Mouse (Mus musculus) forebrain, embryonic 16.5 days (tissue): ENCODE results near the gene Gm21969. TPM values are rescaled to one million over a fixed set of nuclear protein-coding genes. Genes with fewer than 3 reads are reported as not detected.

Experiments
- ATAC-seq: fragments of 200-750 bp; cut with Nextera tagmentation; 2 replicates; pipeline ENCODE4 v1.8.0; 2017; ENCODE audit warnings: mild to moderate bottlenecking, moderate library complexity
- H3K27ac ChIP-seq: fragments of 300-500 bp; sonication (generic); 2 replicates; pipeline ENCODE4 v1.5.1; 2014; ENCODE audit warnings: low read length, control low read depth
- H3K27me3 ChIP-seq: fragments of 300-500 bp; sonication (generic); replicated peaks from 2 replicates; pipeline ENCODE4 v1.6.1; 2014; ENCODE audit warnings: low read length; ENCODE audit not compliant: control insufficient read depth, insufficient read depth
- H3K36me3 ChIP-seq: fragments of 300-500 bp; sonication (generic); 2 replicates; pipeline ENCODE4 v1.6.1; 2014; ENCODE audit not compliant: control insufficient read depth, insufficient read depth
- H3K4me1 ChIP-seq: fragments of 300-500 bp; sonication (generic); replicated peaks from 2 replicates; pipeline ENCODE4 v1.6.1; 2014; ENCODE audit warnings: low read length; ENCODE audit not compliant: control insufficient read depth, insufficient read depth
- H3K4me2 ChIP-seq: fragments of 300-500 bp; sonication (generic); 2 replicates; pipeline ENCODE4 v1.6.1; 2014; ENCODE audit warnings: mild to moderate bottlenecking, low read length, control low read depth
- H3K4me3 ChIP-seq: fragments of 300-500 bp; sonication (generic); replicated peaks from 2 replicates; pipeline ENCODE4 v1.5.1; 2014; ENCODE audit warnings: mild to moderate bottlenecking, low read length, control low read depth
- H3K9ac ChIP-seq: fragments of 300-500 bp; sonication (generic); replicated peaks from 2 replicates; pipeline ENCODE4 v1.6.1; 2014; ENCODE audit warnings: low read depth, low read length, control low read depth
- H3K9me3 ChIP-seq: fragments of 300-500 bp; sonication (generic); 2 replicates; pipeline ENCODE4 v1.6.1; 2016; ENCODE audit warnings: low read length; ENCODE audit not compliant: control insufficient read depth
- WGBS: fragments of 180-500 bp; shearing (Covaris S2); extraction: QIAGEN DNeasy Blood & Tissue Kit; methylation state at CpG from one replicate; pipeline ENCODE4 v1.1.7; 2014; 5-methylcytosine and 5-hydroxymethylcytosine counted together
- polyA plus RNA-seq: library from polyadenylated mRNA; unstranded; fragments of >200 nt; fragmentation: Nextera tagmentation; extraction: Ambion mirVana; gene quantifications from 2 replicates; pipeline ENCODE4 v1.2.1, GENCODE M21; 2015

Gene Gm21969
- polyA plus RNA-seq: not detected in 2 replicates

DNA sequence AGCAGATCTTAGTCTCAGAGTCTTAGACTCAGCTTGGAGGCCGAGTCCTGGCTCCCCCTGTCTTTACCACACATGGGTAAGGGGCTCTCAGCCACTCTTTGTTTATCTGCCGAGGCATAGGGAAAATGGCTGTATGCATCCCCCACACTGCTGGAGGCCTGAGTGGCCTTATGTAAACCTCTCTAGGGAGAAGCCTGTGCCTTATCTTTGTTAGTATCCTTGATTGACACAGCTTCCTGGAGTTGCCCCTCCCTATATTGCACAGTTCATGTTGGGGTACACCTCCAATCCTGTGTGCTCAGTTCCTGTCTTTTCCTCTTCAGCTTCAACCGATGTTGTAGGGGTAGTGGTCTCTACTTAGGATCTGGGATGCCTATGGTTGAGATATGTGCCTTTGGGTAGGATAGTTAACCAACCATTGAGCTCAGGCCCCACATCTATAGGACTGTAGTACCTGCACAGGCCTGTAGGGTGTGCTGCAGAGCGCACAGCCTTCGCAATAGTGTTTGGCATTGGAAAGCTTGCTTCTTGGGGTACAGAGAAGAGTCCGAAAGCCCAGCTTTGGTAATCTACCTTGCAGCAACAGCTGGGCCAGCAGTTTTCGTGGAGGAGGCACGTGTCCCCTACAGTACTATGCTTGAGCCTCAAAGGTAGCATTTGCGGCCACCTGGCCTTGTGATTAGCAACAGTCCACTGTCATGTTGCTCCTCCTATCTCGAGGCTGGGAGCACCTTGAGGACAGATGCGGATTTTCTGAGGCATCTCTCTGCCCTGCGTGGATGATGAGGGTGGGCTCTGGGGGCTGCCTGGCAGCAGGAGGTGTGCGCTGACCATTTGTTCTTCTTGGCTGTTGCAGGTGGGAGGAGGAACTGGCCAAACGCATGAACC lies at the start of gene Gm21969:
Gm21969 (plus strand) TSS at position 830 of the 888 bp plus-strand sequence.
- no peaks in the 10 kb centered on the region for H3K9me3 ChIP-seq
- peaks cover 15% of the 10 kb centered on the region for H3K4me1 ChIP-seq
- no peak within 1 kb of the TSS for H3K4me3 ChIP-seq
- no peak within 1 kb of the TSS for H3K4me2 ChIP-seq
- H3K27me3 ChIP-seq: no peaks in the 10 kb centered on the region
- no peaks in the 10 kb centered on the region for H3K36me3 ChIP-seq
- H3K9ac ChIP-seq: 0 out of 2 replicates have a peak within 1 kb of the TSS, but pooled peaks have one; percentile 10
- no peak within 1 kb of the TSS for H3K27ac ChIP-seq
- no peak for ATAC-seq
- 51% methylated on average over 14 of the region's 14 CpGs for WGBS

DNA sequence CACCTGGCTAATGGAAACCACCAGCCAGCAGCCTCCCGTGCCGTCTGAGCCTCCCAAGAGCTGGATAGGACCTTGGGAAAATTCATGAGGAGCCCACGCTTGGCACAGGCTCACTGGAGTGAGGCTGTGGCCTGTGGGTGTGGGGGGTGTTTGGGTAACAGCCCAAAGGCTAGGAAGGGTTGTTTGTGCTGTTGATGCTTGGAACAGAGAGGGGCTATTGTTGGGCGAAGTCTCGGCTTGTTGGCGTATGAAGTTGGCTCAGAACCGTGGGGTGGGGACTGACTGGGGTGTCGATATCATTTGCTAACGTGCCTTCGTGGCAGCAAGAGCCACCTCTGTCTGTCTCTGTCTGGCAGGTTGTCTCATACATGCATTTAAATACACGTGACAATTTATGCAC lies 47.8 kb upstream of the Gm21969 start:
- WGBS: 75% methylated on average over 11 of the region's 11 CpGs
- H3K27me3 ChIP-seq: no peaks in the 10 kb centered on the region
- H3K27ac ChIP-seq: no peak overlapping the region
- ATAC-seq: no peak
- no peaks in the 10 kb centered on the region for H3K9me3 ChIP-seq
- no peaks in the 10 kb centered on the region for H3K36me3 ChIP-seq
- no peak overlapping the region for H3K9ac ChIP-seq
- H3K4me3 ChIP-seq: no peak overlapping the region
- H3K4me1 ChIP-seq: no peaks in the 10 kb centered on the region
- no peak overlapping the region for H3K4me2 ChIP-seq

DNA sequence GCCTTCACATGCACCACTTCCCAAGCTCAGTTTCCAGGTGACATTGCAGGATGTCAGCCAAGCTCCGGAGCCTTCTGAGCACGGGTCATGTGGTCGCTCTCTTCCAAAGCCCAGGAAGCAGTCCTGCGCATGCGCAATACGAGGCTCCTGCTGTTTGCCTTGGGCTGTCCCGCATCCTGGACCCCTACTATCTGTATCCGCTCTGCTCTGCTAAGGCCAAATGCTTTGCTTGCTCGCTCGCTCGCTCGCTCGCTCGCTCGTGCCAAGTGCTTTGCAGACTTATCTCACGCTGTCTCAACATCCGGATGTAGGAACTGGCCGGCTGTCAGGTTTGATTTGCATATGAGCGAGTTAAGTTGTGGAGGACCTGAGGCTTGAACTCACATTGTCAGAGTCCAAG lies 47.0 kb upstream of the Gm21969 start:
- H3K4me3 ChIP-seq: no peak overlapping the region
- H3K9ac ChIP-seq: no peak overlapping the region
- no peaks in the 10 kb centered on the region for H3K36me3 ChIP-seq
- H3K9me3 ChIP-seq: no peaks in the 10 kb centered on the region
- no peak for ATAC-seq
- no peak overlapping the region for H3K4me2 ChIP-seq
- H3K4me1 ChIP-seq: no peaks in the 10 kb centered on the region
- H3K27me3 ChIP-seq: no peaks in the 10 kb centered on the region
- 76% methylated on average over 19 of the region's 19 CpGs for WGBS
- H3K27ac ChIP-seq: no peak overlapping the region

DNA sequence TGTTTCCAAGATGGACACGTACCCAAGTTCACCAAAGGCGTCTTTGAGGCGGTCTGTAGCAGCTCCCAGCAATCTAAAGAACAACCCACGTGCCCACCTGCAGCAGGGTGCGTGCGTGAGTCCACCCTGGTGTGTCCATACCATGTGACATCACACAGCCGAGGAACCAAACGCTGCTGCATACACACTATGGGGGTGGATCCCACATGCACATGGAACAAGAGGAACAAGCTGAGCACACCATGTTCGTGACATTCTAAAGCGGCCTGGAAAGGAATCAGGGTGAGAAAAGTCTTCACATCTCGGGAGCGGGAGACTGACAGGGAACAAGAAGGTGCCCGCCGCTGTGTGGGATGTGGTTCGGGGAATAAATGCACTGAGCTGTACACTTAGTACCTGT lies 34.6 kb upstream of the Gm21969 start:
- 0 out of 2 replicates have a peak, but pooled peaks cover 2% of the 10 kb centered on the region for H3K27me3 ChIP-seq
- no peaks in the 10 kb centered on the region for H3K4me1 ChIP-seq
- no peak overlapping the region for H3K9ac ChIP-seq
- ATAC-seq: no peak
- no peak overlapping the region for H3K4me2 ChIP-seq
- H3K9me3 ChIP-seq: no peaks in the 10 kb centered on the region
- no peaks in the 10 kb centered on the region for H3K36me3 ChIP-seq
- no peak overlapping the region for H3K27ac ChIP-seq
- 86% methylated on average over 15 of the region's 15 CpGs for WGBS
- H3K4me3 ChIP-seq: no peak overlapping the region

DNA sequence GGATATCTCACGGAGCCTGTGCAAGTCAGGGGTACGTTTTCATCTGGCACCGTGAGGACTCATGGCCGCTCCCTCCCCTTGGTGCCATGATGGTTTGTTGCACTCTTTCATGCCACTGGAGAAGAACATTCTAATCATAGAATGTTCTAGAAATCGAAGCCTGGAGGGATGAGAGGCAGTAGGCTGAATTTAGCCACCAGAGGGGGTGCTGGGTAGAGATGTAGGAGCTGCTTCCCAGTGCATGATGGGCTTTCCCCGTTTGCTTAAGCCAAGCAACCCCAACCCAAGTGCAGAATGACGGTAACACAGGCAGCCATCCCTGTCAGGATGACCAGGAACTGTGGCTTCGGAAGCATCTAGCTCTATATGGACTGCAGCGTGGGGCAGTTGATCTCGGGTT lies 32.2 kb upstream of the Gm21969 start:
- Histone ChIP-seq H3K27me3 (0 out of 2 replicates have a peak, but pooled peaks cover 2% of the 10 kb centered on the region), H3K36me3 (no peaks in the 10 kb centered on the region), H3K4me2 (no peak overlapping the region), H3K4me3 (no peak overlapping the region), H3K4me1 (peaks cover 4% of the 10 kb centered on the region), H3K9me3 (no peaks in the 10 kb centered on the region), H3K27ac (no peak overlapping the region), H3K9ac (no peak overlapping the region)
- 80% methylated on average over 10 of the region's 10 CpGs for WGBS
- no peak for ATAC-seq

DNA sequence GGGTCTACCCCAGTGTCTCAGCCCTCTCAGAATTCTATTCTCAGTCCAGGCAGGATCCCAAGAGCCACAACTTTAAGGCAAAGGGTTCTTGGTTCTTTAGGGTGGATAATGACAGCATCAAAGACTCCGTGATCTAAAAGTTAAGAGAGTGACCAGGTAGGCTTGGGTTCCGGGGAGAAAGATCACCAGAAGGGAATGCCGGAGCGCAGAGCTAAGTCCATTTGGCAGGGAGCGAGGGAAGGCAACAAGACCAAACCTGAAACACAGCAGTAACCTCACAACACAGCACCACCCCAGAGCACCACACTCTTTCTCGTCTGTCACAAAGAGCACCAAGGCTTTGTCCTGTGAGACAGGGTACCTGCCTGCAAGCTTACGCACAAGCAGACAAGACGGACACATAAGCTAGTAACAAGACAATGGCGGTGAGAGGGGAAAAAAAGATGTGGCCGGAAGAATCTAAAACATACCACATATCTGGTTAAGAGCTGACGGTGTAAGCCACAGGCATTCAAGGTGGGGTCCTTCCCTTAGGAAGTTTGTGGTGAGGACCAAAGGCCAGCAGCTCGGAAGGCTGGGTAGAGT lies 30.0 kb upstream of the Gm21969 start:
- H3K4me2 ChIP-seq: no peak overlapping the region
- 83% methylated on average over 12 of the region's 12 CpGs for WGBS

DNA sequence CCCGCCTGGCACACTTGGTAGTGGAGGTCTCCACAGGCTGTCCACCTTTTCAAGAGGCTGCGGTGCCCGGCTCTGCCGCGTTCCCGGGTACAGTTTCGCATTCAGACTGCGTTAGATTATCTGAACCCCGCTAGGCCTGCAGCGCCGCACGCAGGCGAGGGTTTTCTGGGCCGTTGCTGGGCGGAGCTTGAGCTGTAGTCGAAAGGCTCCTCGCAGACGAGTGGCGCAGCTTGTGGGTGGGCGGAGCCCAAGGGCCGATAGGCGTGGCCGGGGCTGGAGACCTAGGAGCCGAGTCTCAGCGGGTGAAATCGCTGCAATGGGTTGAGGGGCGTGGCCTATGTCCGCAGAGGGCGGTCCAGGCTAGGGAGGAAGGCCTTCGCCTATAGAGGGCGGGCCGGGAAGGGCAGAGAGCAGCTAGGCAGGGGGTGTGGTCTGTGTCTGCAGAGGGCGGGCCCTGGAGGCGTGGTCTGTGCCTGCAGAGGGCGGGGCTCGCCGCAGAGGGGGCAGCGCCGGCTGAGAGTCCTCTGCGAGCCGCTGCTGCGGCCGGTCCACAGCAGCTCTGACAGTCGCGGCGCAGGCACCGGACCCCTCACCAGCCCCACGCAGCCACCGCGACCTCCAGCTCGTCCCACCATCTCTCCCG lies 28.7 kb upstream of the Gm21969 start:
- H3K4me3 ChIP-seq: peak overlapping the region; percentile 64
- H3K4me1 ChIP-seq: peaks cover 16% of the 10 kb centered on the region
- peak overlapping the region; percentile 52 for H3K27ac ChIP-seq
- no peaks in the 10 kb centered on the region for H3K36me3 ChIP-seq
- 0% methylated on average over 52 of the region's 52 CpGs for WGBS
- H3K4me2 ChIP-seq: peak overlapping the region; percentile 91
- no peaks in the 10 kb centered on the region for H3K9me3 ChIP-seq
- H3K27me3 ChIP-seq: 0 out of 2 replicates have a peak, but pooled peaks cover under 1% of the 10 kb centered on the region
- H3K9ac ChIP-seq: peak overlapping the region; percentile 82
- peak; percentile 93 for ATAC-seq

More for the DNA sequence above, 30.0 kb upstream of the Gm21969 start:
- Histone ChIP-seq H3K27me3 (0 out of 2 replicates have a peak, but pooled peaks cover 2% of the 10 kb centered on the region), H3K27ac (no peak overlapping the region), H3K4me1 (peaks cover 16% of the 10 kb centered on the region), H3K4me3 (no peak overlapping the region), H3K9me3 (no peaks in the 10 kb centered on the region), H3K36me3 (no peaks in the 10 kb centered on the region), H3K9ac (no peak overlapping the region)
- no peak for ATAC-seq

DNA sequence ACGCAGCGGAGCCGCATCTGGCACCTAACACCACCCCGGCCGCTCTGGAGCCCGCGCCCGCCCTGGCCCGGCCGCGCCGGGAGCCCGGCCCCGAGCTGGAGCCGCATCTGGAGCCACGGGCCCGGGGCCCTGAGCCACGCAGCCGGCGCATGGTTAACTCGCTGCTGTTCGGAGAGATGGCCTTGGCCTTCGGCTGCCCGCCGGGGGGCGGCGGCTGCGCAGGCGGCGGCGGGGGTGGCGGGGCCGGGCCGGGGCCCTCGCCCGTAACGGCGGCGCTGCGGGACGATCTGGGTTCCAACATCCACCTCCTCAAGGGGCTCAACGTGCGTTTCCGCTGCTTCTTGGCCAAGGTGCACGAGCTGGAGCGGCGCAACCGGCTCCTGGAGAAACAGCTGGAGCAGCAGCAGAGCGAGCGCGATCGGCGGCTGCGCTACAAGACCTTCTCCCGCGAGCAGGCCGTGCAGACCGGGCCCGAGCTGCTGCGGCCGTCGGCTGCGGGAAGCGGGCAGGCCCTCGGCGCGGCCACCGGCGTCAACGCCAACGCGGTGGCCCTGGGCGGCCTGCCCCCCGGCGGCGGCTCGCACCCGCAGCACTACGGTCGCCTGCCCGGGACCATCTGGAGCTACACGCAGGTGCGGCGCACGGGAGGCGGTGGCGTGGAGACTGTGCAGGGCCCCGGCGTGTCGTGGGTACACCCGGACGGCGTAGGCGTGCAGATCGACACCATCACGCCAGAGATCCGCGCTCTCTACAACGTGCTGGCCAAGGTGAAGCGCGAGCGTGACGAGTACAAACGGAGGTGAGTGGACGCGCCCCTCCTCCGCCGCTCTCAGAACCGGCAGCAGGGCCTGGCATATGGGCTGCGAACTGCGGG lies 27.9 kb upstream of the Gm21969 start:
- ATAC-seq: peak; percentile 58
- Histone ChIP-seq H3K36me3 (no peaks in the 10 kb centered on the region), H3K27me3 (no peaks in the 10 kb centered on the region), H3K9me3 (no peaks in the 10 kb centered on the region), H3K27ac (peak overlapping the region; percentile 52), H3K4me3 (peak overlapping the region; percentile 64), H3K4me1 (peaks cover 16% of the 10 kb centered on the region), H3K9ac (peak overlapping the region; percentile 82), H3K4me2 (peak overlapping the region; percentile 91)
- WGBS: under 1% methylated on average over 103 of the region's 111 CpGs
